Mouse (Mus musculus) bone marrow macrophage, adult 2 months (primary cell): ENCODE measurements at regions not wholly inside any gene's neighbourhood (a gene's known extent, or its start where the extent isn't known, plus 50 kb on each side); places are given as distances from the start of the nearest gene placed in this dataset.

Experiments
- H3K27ac ChIP-seq: 2 replicates; pipeline ENCODE4 v1.5.1; 2012; ENCODE audit warnings: low read depth, low read length; ENCODE audit not compliant: insufficient read depth
- H3K4me1 ChIP-seq: 2 replicates; pipeline ENCODE4 v1.6.1; 2012; ENCODE audit warnings: low read length; ENCODE audit not compliant: control insufficient read depth, insufficient read depth
- H3K4me3 ChIP-seq: 2 replicates; pipeline ENCODE4 v1.5.1; 2012; ENCODE audit warnings: mild to moderate bottlenecking, low read length, moderate library complexity; ENCODE audit not compliant: insufficient read depth
- CTCF ChIP-seq: IDR thresholded peaks from 2 replicates; pipeline ENCODE4 v1.5.1; 2012; ENCODE audit warnings: low read depth, mild to moderate bottlenecking, low read length, moderate library complexity
- POLR2A ChIP-seq: IDR thresholded peaks from 2 replicates; pipeline ENCODE4 v1.6.1; 2012; ENCODE audit warnings: mild to moderate bottlenecking, low read depth, low read length, borderline replicate concordance

DNA sequence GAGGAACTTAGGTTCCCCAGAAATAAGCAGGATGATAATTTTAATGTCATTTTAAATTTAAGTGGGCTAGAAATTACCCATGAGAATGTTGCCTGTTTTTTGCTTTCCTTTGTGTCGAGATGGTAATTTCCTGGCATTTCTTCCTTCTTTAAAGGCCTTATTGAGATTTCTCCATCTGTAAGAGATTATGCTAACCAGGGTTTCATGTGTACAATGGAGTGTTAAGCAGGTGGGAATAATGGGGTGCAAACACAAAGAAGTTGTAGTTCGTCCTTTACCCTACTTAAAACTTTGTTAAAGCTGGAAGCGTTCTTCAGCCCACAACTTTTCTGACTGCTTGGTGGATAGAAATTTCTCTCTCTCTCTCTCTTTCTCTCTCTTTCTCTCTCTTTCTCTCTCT lies 77.8 kb upstream of the Zfp64 start:
- Histone ChIP-seq H3K27ac (no peak overlapping the region), H3K4me1 (no peaks in the 10 kb centered on the region), H3K4me3 (no peak overlapping the region)
- no peak for TF ChIP-seq CTCF
- TF ChIP-seq POLR2A: no peak

DNA sequence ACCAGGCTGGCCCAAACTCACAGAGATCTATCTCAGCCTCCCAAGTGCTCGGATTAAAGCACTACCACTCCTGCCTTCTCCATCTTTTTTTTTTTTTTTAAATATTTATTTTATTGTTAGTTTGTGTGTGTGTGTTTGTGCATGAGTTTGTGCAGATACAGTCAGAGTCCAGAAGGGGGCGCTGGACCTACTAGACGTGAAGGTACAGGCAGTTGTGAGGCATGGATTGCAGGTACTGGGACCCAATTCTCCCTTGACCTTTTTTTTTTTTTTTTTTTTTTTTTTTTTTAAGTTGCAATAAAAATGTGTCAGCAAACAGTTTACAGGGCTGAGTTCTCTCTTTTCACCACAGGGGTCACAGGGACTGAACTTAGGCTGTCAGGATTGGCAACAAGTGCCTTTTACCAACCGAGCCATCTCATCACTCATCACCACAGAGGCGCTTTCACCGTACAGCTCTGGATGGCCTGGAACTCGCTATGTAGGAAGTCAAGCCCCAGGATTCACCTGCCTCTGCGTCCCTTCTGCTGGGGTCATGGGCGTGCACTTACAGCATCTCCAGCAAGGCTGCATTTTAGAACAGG lies 73.2 kb upstream of the Zfp64 start:
- no peaks in the 10 kb centered on the region for H3K4me1 ChIP-seq
- no peak overlapping the region for H3K27ac ChIP-seq
- TF ChIP-seq POLR2A: no peak
- no peak for TF ChIP-seq CTCF
- H3K4me3 ChIP-seq: no peak overlapping the region

DNA sequence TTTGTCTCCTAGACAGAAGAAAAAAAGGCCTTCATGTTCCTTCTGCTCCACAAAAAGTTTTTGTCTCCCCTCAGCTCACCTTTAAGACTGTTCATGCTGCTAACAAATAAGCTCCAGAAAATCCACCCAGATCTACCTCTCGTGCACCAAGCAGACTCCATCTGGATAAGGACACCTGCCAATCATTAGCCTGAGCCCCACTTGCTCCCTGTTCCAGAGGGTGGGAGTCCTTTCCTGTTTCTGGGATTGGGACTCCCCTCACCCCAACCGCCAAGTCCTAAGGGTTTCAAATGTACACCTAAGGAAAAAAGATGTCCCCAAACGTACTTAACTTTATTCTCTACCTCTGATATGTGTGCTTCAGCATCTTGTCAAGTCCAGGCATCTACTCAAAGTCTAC lies 63.6 kb upstream of the Zfp64 start:
- no peaks in the 10 kb centered on the region for H3K4me1 ChIP-seq
- no peak overlapping the region for H3K27ac ChIP-seq
- no peak for TF ChIP-seq CTCF
- no peak for TF ChIP-seq POLR2A
- H3K4me3 ChIP-seq: no peak overlapping the region

DNA sequence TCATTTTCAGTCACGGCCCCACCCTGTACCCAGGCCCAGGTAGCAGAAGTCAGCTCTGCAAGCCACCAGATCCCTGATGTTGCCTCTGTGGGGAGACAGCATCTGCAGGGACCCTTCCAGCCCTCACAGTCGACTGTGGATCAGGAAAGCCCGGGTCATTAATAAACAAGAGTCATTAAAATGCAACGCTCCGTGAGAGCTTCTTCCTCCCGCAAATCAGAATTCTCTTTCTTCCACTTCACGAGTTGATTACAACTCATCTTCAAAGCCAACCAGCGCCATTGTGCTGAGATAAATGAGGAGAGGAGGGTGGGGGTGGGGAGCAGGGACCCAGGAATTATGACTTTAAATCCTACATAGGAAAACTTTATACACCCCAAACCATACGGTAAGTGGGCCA lies 54.9 kb upstream of the Zfp64 start:
- no peak overlapping the region for H3K4me3 ChIP-seq
- H3K4me1 ChIP-seq: no peaks in the 10 kb centered on the region
- H3K27ac ChIP-seq: no peak overlapping the region
- TF ChIP-seq POLR2A (no peak), CTCF (no peak)

DNA sequence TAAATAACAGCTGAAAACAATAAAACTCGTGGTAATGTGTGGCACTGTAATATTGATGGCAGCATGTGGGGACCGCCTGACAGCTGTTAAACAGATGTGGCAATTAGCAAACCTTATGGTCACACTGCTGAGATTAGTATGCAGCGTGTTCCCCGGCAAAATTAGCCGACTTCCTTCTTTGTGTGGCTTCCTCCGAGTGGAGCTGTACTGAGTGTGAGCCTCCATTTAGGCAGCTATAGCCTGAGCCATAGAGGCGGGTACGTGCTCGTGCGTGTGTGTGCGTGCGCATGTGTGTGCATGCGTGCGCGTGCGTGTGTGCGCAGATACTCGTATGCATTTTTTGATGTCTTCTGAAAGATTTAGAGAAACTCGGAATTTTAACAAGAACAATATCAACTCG lies 53.4 kb upstream of the Zfp64 start:
- no peak overlapping the region for H3K4me3 ChIP-seq
- no peak overlapping the region for H3K27ac ChIP-seq
- no peaks in the 10 kb centered on the region for H3K4me1 ChIP-seq
- no peak for TF ChIP-seq CTCF
- no peak for TF ChIP-seq POLR2A

DNA sequence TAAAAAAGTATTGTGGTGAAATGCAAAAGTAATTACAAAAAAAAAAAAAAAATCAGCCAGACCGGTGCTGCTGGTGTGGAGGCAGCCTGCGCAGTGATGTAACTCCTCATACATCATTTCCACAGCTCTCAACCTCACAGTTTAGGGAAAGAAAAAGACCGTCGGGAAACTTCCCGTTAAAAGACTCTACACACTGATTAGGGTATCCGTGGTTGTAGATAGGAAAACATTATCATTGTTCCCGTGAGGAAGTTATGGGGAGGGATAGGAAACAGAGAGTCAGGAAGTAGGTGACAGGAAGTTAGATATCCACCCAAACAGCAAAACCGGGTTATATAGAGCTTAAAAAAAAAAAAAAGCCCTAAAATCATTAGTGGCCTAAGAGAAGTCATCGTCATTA lies 52.9 kb upstream of the Zfp64 start:
- no peak overlapping the region for H3K4me3 ChIP-seq
- no peak for TF ChIP-seq CTCF
- TF ChIP-seq POLR2A: no peak

DNA sequence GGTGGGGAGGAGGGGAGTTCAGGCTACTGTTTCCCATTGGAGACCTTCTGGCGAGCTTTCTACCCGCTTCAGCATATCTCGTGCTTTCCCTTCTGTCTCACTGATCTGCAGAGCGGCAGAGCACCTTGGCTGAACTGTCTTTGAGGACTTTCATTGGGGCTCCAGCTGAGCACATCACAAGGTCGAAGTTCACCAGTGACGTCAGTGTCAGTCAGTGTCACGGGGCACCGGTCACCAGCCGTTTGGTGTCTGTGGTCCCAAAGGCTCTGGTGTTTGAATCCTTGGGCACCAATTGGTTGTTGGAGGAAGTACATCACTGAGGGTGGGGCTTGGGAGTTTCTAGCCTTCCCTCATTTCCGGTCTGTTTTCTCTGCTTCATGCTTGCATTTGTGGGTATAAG lies 51.2 kb upstream of the Zfp64 start:
- Histone ChIP-seq H3K4me1 (no peaks in the 10 kb centered on the region), H3K4me3 (no peak overlapping the region), H3K27ac (no peak overlapping the region)
- TF ChIP-seq POLR2A: no peak
- no peak for TF ChIP-seq CTCF

More for the DNA sequence above, 52.9 kb upstream of the Zfp64 start:
- no peak overlapping the region for H3K27ac ChIP-seq
- H3K4me1 ChIP-seq: no peaks in the 10 kb centered on the region

DNA sequence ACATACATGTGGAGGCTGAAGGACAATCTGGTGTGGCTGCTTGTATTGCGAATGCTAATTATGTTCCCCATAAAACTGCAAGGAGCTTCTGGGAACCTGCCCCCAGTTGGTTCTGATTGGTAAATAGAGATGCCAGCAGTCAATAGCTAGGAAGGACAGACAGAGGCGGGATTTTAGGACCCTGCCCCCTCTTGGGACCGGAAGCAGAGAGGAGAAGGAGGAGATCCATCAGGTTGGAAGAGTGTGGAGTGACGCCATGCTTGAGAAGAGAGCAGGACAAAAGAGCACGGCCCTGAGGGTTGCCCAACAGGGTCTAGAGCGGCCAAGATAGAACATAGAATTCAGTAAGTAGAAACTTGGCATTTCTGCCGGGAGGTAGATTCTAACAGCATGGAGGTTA lies 50.4 kb upstream of the Zfp64 start:
- Histone ChIP-seq H3K27ac (no peak overlapping the region), H3K4me3 (no peak overlapping the region), H3K4me1 (no peaks in the 10 kb centered on the region)
- TF ChIP-seq CTCF (no peak), POLR2A (no peak)
